Mouse (Mus musculus) ES-E14 (cell line): ENCODE data around the gene A630076J17Rik. TPM values are rescaled to one million over a fixed set of nuclear protein-coding genes. Genes with fewer than 3 reads are reported as not detected.

Experiments used
- DNase-seq: peaks from one replicate; pipeline ENCODE4 v3.0.0-alpha.2; 2013; ENCODE audit warnings: low read depth, low spot score
- H3K27ac ChIP-seq: 2 replicates; pipeline ENCODE4 v1.5.1; 2012; ENCODE audit warnings: low read depth, mild to moderate bottlenecking, low read length, moderate library complexity, mixed read lengths; ENCODE audit not compliant: poor library complexity, insufficient read depth, severe bottlenecking
- H3K36me3 ChIP-seq: 2 replicates; pipeline ENCODE4 v1.6.1; 2012; ENCODE audit warnings: mild to moderate bottlenecking, low read length, moderate library complexity, mixed read lengths; ENCODE audit not compliant: control insufficient read depth, poor library complexity, insufficient read depth, severe bottlenecking
- H3K4me1 ChIP-seq, 2 experiments: fragments of 150-350 bp in 1 of 2; sonication (generic) in 1 of 2; 2 replicates each; pipeline ENCODE4 v1.6.1; 2012; ENCODE audit warnings: low read length in 2 of 2, mild to moderate bottlenecking in 1 of 2, mixed read lengths in 1 of 2; ENCODE audit not compliant: control insufficient read depth in 2 of 2, insufficient read depth in 2 of 2, poor library complexity in 1 of 2
- H3K4me3 ChIP-seq, 2 experiments: fragments of 150-350 bp in 1 of 2; sonication (generic) in 1 of 2; 2 replicates each; pipeline ENCODE4 v1.5.1; 2012; ENCODE audit warnings: low read length in 2 of 2, low read depth in 1 of 2, mild to moderate bottlenecking in 1 of 2, mixed read lengths in 1 of 2; ENCODE audit not compliant: insufficient read depth in 1 of 2, poor library complexity in 1 of 2, severe bottlenecking in 1 of 2
- H3K9ac ChIP-seq: 2 replicates; pipeline ENCODE4 v1.6.1; 2012; ENCODE audit warnings: low read depth, mild to moderate bottlenecking, low read length, mixed read lengths; ENCODE audit not compliant: poor library complexity, insufficient read depth, severe bottlenecking
- H3K9me3 ChIP-seq: fragments of 150-350 bp; sonication (generic); 2 replicates; pipeline ENCODE4 v1.6.1; 2012; ENCODE audit warnings: low read depth, mild to moderate bottlenecking, low read length; ENCODE audit not compliant: control insufficient read depth, insufficient read depth
- CHD2 ChIP-seq: IDR thresholded peaks from 2 replicates; pipeline ENCODE4 v1.6.1; 2014; ENCODE audit warnings: mild to moderate bottlenecking, low read depth, low read length, inconsistent platforms
- HCFC1 ChIP-seq: IDR thresholded peaks from 2 replicates; pipeline ENCODE4 v1.6.1; 2012; ENCODE audit warnings: low read length, inconsistent platforms, borderline replicate concordance; ENCODE audit not compliant: insufficient read depth
- MAFK ChIP-seq: IDR thresholded peaks from 2 replicates; pipeline ENCODE4 v1.6.1; 2014; ENCODE audit warnings: mild to moderate bottlenecking, low read depth, low read length, inconsistent platforms; ENCODE audit not compliant: insufficient read depth
- ZC3H11A ChIP-seq: IDR thresholded peaks from 2 replicates; pipeline ENCODE4 v1.6.1; 2012; ENCODE audit warnings: low read depth, mild to moderate bottlenecking, inconsistent platforms, low read length, borderline replicate concordance
- ZNF384 ChIP-seq: IDR thresholded peaks from 2 replicates; pipeline ENCODE4 v1.6.1; 2012; ENCODE audit warnings: low read depth, low read length, inconsistent platforms
- in situ Hi-C, 2 experiments: fragments of 600-800 bp; cut with MboI; formaldehyde crosslinking; loops; one replicate each; pipeline ENCODE4 v1.15.1; 2025; ENCODE audit warnings: low sequenced_read_pairs in 2 of 2, inconsistent platforms in 1 of 2; ENCODE audit not compliant: unreplicated experiment in 2 of 2
- total RNA-seq: library from RNA; depleted of rRNA; stranded (reverse); fragments of 300-350 nt; gene quantifications from 2 replicates; pipeline ENCODE4 v1.2.3, GENCODE M21; 2012; rRNA removed

The A630076J17Rik gene
- not detected in 2 replicates for total RNA-seq

- Histone ChIP-seq H3K9ac (no peak within 1 kb of the TSS), H3K4me3 (no peak within 1 kb of the TSS), H3K4me1 (no peaks in the 10 kb centered on the region), H3K27ac (no peak within 1 kb of the TSS), H3K36me3 (no peaks in the 10 kb centered on the region), H3K9me3 (no peaks in the 10 kb centered on the region)
- DNase-seq = no peak
- no peak for TF ChIP-seq ZC3H11A
- TF ChIP-seq HCFC1 = no peak
- TF ChIP-seq MAFK = no peak
- in situ Hi-C loops = loop anchor here (10.0 to 25.0 kb wide), 3 partner anchors 232 to 344 kb away; partner anchors contain the start of gene Kcnc4 (in 1 of the 2)
These were observed at the start of gene A630076J17Rik for GRCm38 (mm10) chr3:107230527-107230926. TSS of gene A630076J17Rik (plus strand) at chr3:107230614.

DNA sequence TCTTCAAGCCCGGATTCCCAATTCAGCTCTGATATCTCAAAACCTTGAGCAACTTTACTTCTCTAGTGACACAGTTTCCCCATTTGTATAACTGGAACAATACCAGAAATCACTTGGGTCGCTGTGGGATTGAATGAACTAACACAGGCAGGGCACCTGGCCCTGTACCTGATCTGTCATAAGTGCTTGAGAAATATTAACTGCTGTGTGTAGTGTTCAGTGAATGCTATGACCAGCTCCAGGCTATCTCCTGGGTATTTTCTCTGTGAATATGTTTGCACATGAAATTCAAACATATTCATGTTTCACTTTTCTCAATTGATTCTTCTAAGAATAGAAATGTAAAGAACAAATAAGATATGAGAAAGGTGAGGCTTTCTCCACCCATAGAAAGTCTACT, 49.6 kb upstream of the A630076J17Rik start:
- no peak overlapping the region for H3K9ac ChIP-seq
- TF ChIP-seq MAFK (no peak), ZNF384 (no peak), ZC3H11A (no peak), HCFC1 (no peak), CHD2 (no peak)
- no peak for DNase-seq
- H3K27ac ChIP-seq = no peak overlapping the region
- H3K4me3 ChIP-seq = no peak overlapping the region
- H3K9me3 ChIP-seq = no peaks in the 10 kb centered on the region
- no peaks in the 10 kb centered on the region for H3K4me1 ChIP-seq
- H3K36me3 ChIP-seq = no peaks in the 10 kb centered on the region
- in situ Hi-C loops = no loop called here

- no peaks in the 10 kb centered on the region for H3K9me3 ChIP-seq
- TF ChIP-seq MAFK = no peak
- H3K4me1 ChIP-seq = no peaks in the 10 kb centered on the region
- in situ Hi-C loops = no loop called here
- H3K27ac ChIP-seq = no peak within 1 kb of the TSS
- DNase-seq = no peak
- H3K4me3 ChIP-seq = no peak within 1 kb of the TSS
- no peak within 1 kb of the TSS for H3K9ac ChIP-seq
- H3K36me3 ChIP-seq = no peaks in the 10 kb centered on the region
These were observed 47.7 kb upstream of the A630076J17Rik start, which contains the start of gene Kcna10 for GRCm38 (mm10) chr3:107182756-107183155. TSS of gene Kcna10 (plus strand) at chr3:107183056.

GRCm38 (mm10) chr3:107183178-107183577, 47.2 kb upstream of the A630076J17Rik start:
- TF ChIP-seq MAFK (no peak), ZNF384 (no peak), HCFC1 (no peak)
- no peaks in the 10 kb centered on the region for H3K36me3 ChIP-seq
- H3K9ac ChIP-seq = no peak overlapping the region
- H3K9me3 ChIP-seq = no peaks in the 10 kb centered on the region
- DNase-seq = no peak
- in situ Hi-C loops = no loop called here
- H3K27ac ChIP-seq = no peak overlapping the region
- H3K4me3 ChIP-seq = no peak overlapping the region
- no peaks in the 10 kb centered on the region for H3K4me1 ChIP-seq

- H3K4me1 ChIP-seq = no peaks in the 10 kb centered on the region
- H3K9me3 ChIP-seq = no peaks in the 10 kb centered on the region
- no peak for TF ChIP-seq ZNF384
- TF ChIP-seq MAFK = no peak
- TF ChIP-seq CHD2 = no peak
- TF ChIP-seq HCFC1 = no peak
- TF ChIP-seq ZC3H11A = no peak
- H3K4me3 ChIP-seq = no peak overlapping the region
- DNase-seq = no peak
- no peak overlapping the region for H3K9ac ChIP-seq
- in situ Hi-C loops = no loop called here
- no peak overlapping the region for H3K27ac ChIP-seq
- H3K36me3 ChIP-seq = no peaks in the 10 kb centered on the region
These were observed 44.8 kb upstream of the A630076J17Rik start for GRCm38 (mm10) chr3:107185597-107185996.
